Mouse (Mus musculus) urinary bladder, postnatal 10 days (tissue): ENCODE results near the gene Atox1.

Source experiments
- DNase-seq: peaks from one replicate; pipeline ENCODE4 v3.0.0; 2022; ENCODE audit warnings: low spot score

Atox1 gene

DNA sequence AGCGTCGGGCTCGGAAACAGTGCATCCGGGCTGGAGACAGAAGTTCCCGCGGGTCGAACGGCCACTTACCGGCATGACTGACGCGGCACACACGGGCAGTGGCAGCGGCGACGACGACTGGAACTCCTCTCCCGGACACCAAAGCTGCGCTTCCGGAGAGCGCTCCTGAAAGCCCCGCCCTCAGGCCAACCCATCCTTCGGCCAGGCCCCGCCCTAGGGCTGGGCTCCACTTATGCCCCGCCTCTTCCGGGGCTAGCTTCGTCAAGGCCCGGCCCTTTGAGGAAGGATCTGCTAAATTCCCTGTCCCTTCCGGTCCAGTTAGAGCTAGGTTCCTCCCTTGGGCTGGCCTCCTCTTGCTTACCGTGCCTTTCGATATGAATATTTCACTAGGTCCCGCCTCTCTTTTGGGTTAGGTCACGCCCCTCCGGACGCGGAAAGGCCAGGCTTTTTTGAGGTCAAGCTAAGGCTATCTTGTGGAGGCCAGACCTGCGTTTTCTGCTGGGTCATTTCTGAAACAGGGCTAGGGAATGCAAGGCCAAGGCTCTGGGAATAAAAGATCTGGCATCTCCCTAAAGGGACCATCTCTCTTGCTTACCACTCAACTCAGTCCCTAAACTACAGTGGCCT is at the start of gene Atox1:
TSS of gene Atox1 (minus strand) at position 221 of the 627 bp plus-strand sequence.
- peak; percentile 77 for DNase-seq

DNA sequence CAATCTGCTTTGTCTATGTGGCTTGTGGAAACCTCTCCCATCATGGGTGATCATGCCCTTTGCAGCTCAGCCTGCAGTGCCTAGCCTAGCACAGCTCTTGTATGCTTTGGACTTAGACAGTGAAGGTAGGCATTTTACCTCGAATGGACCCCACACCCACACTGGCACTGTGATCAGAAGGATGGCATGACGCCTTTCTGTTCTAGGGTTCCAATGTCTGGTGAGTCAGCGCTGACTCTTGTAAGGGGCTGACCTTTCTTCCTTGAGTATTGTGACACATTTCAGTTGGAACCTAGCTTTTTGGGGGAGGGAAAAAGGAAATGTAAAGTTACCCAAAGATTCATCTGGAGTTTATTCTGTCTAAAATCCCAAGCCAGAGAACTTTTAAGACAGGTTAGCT is 44.4 kb upstream of the Atox1 start:
- DNase-seq, result no peak

DNA sequence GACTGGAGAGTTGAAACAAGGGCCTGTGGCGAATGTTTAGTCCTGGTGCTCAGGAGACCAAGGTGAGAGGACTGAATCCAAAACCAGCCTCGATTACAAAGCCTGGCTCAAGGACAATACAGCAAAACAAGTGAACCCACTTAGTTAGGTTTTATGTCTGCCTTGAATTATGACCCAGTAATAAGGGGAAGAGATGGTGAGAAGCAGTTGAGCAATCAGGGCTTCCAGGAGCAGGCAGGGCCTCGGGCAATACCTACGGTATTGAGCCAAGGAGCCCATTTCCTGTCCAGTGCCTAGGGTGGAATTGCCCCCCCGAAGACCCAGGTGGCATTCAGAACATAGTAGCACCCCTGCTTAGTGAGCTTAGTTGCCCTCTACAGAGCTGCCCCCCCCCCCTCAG is 41.8 kb upstream of the Atox1 start:
- DNase-seq, result no peak

DNA sequence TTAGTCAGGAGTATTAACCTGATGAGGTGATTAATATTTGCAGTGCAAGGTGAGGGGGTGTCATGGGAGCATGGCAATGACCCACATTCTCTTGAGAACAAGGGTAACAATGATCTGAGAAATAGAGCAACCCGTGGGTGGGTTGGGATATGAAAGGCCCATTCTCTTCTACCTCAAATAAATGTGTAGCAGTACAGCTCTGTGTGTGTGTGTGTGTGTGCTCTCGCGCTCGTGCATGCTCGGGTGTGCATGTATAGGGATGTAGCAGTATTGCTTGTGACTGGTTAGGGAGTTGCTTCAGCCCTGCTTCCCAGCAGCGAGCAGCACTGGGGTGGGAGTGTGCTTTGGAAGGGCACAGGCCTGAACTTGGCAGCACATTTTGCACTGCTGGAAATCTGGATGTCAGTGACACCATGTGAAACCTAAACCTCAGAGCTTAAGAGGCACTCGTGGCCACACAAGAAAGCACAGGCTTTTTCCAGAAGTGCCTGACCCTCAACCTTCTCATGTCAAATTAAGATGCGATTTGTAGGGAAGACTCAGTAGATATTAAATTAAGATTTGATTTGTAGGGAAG is 41.0 kb upstream of the Atox1 start:
- DNase-seq, result no peak

DNA sequence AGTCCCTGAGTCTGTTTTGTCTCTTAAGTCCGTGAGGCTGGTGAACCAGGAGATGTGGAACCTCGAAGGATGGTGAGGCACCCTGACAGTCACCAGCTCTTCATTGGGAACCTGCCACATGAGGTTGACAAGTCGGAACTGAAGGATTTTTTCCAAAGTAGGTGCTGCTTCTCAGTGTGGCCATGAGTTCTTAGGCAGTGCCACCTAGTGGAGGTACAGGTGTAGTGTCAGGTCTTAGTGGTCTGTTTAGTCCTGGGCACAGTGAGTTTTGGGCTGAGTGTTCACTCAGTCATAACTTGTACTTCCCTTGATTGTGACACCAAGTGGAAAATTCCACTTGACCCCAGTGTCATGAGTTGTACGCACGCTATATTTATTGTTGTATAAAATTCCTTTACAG is 36.8 kb upstream of the Atox1 start:
- no peak for DNase-seq

DNA sequence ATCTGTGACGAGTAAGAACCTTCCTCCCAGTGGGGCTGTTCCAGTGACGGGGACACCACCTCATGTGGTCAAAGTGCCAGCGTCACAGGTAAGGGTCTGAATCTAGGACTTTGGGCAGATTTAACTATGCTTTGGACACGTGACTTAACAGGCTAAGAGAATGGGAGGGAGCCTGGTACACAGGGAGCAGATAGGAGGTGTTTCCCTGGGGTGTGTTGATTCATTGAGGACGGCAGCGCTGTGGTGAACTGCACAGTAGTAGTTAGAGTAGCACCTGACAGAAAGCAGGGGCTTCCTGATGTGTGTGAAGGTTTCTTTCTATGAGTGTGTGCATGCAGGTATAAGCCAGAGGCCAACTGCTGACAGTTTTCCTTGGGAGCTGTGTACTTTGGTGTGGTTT is 35.1 kb upstream of the Atox1 start:
- no peak for DNase-seq

DNA sequence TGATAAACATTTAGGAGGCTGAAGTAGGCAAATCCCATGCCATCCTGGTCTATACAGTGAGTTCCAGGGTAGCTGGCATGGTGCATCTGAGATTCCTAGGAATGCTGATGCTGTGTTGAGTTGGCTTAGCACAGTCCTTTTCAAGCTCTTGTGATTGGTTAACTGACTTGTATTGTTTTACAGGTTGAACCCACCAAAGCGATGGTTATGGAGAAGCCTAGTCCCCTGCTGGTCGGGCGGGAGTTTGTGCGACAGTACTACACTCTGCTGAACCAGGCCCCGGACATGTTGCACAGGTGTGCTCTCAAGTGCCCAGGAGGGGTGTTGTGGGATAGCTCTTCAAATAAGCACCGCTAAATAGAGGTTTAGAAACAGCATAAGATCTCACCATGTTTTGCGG is 24.4 kb upstream of the Atox1 start:
- DNase-seq, result no peak

DNA sequence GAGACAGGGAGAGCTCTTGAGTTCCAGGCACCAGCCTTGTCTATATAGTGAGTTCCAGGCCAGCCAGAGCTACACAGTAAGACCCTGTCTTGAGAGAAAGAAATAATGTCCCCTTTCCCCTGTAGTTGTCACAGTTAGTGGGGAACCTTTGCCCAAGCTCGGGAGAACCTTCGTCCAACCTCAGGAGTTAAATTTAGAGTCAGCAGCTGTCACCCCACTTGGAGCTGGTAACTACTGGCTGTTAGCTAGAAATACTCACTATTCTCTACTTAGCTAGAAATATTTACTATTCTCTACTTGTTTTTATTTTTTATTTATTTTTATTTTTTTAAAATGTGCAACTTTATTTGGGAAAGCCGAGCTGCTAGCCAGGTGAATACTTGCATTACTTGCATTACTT is 12.2 kb upstream of the Atox1 start:
- no peak for DNase-seq

DNA sequence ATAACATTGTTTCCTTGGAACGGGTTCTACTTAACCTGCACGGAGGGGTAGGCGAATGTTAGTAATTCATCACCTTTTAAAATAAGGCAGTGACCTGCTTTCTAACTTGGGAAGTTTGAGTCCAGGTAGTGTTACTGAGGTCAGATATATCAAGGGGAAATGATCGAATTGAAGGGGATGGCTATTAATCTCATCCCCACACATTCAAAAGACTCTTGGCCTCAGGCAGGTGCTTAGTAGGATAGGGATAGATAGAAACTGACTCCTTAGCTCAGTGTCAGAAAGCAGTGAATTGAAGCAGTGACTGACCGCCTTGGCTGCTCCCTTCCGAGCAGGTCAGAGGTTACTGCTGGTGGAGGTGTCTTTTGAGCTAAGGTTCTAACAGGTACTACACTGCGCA is 10.4 kb upstream of the Atox1 start:
- no peak for DNase-seq

DNA sequence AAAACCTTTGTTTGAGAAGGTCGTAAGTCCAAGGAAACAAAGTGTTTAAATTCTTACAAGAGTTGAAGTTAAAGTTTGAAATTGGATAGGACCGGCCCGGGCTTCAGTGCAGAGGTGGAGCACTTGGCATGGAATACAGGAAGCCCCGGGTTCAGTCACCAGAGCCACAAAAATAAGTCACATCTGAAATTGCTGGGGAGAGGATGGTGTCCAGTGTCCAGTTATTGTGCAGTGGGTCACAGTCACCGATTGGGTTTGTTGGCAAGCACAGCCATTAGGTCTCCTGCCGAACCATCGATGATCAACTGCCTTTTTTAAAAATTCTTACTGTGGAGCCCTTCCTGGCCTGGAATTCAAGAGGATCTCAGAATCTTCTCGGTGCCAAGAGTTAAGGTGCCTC is 9.7 kb upstream of the Atox1 start:
- DNase-seq, result no peak

DNA sequence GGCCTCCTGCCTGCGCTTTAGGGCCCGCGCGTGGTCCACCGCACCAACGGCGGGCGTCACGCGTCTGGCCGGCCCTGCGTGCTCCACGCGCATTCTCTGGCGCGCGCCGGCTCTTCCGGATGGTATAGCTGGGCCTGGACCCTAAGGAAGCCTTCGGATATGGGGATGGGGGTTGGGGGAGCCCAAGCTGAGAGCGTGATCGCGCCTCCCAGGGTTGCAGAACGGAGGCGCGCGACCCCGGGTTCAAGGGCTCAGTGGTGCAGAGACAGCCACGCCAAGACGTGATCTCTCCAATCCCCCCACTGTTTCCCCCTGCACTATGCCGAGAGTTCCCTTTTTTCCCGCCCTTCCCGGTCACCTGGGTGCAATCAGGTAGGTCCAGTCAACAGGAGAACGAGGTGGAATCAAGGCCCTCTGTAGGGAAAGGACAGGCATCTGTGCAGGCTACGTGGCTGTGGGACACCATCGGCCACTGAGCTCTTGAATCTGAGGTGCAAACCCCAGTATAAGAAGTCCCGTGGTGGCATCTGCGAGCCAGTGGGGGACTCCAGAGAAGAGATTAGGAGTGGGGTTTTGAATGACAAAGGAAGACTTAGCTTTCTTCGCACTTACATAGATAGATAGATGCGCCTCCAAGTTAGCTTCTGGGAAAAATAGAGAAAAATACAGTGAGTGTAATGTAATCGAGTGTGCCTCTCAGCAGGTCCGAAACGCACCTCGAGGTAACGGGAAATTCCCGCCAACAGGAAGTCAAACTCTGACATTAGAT is 9.1 kb upstream of the Atox1 start:
- DNase-seq, result no peak

DNA sequence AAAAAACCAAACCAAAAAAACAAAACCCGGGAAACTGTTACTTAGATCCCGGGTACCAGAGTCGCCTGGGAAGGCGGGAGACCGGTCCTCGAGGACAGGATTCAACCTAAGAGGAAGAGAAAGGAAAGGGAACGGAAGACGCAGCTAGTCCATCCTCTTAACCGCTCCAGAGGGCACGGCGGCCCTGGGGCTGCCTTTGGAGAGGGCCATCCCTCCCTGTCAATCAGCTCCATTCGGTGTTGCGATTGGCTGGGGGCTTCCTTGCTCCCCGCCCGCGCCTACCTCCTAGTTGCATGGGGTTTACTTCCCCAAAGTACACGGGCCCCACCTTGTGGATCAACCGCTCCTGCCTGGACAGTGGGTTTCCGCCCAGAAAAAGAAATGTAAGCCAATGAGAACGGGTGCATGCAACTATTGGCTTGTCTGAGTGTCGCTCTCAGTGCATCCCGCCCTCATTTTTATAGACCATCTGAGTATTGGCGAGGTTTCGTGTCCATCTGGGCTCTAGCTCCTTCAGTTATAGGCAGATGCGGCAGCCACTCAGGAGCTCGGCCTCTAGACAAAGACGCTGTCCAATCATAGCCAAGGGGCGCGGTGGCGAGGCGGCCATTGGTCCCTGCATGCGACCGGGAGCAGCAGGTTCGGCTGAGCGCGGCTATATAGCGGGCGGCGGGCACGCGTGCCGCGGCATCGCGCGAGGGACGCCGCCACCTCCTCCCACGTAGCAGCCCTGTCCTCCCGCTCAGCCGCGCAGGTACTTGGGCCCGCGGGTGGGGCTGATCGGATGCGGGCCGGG is 8.2 kb upstream of the Atox1 start, which contains the start of gene G3bp1:
TSS of gene G3bp1 (plus strand) at position 638 of the 796 bp plus-strand sequence.
- DNase-seq, result peak; percentile 97

DNA sequence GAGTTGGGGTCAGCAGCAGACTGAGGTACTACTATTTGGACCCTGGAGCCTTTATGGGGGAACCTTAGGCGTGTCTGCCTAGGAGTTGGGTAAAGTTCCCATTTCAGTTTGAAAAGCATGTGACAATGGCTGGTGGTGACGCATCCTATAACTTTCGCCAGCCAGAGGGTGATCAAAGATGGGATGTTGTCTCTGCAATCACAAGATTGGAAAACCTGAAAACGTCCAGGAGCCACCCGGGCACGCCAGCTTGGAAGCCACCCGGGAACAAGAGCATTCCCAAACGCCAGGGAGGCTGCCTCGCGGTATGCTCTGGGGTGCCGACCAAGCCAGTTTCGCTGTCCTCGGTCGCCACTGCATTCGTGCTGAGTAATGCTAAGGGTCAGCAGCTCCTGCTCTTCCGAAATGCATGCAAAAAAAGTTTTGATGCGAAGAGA is 7.6 kb upstream of the Atox1 start:
- DNase-seq, result no peak

DNA sequence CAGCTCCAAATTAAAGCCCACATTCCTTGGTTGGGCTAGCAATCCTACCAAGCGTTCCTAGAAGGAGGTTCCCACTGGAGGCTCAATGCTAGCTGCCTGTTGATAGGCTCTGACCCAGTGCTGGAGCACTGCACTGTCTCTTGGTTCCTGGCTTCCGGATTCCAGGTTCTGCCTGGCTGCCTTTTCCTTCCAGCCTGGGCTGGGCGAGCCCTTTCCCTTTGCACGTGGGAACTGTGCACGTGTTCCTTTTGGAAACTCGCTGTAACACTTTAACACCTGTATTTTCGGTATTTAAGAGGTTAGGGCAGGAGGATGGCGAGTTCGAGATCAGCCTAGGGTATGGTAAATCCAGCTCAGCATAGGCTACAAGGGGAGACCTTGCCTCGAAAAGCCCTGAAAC is 7.0 kb upstream of the Atox1 start:
- DNase-seq, result no peak

DNA sequence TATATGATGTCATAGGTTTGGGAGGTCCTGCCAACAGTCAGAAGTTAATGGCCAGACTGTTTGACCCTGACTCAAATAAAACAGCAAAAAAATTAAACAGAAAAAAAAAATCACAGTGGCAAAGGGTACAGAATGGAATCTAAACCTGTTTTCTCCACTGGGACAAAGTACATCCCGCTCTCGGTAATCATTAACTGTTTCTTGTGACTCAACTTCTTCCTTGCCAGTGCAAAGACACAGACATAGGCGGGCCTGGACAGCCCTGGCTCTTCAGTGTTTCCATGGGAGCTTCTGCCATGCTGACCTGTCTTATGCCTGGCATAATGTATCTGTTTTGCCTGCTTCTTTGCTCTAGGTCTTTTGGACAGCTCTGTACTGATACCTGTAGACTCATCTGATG is 4.1 kb upstream of the Atox1 start:
- DNase-seq, result no peak

DNA sequence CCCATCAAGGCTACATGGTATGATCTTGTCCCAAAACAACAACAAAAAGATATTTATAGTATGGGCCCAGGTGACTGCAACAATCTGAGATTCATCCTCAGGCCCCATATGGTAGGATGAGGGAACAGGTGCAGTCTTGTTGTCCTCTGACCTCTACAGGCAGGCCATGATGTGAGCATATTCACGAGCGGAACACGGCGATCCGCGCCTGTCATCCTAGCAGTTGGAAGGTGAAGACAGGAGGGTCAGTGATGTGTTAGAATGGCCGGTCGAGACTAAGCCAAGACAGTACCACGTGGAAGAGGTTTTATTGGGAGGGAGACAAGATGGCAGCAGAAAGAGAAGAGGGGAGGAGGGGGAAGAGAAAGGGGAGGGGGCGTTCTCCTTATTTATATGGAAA is 3.7 kb upstream of the Atox1 start:
- no peak for DNase-seq

DNA sequence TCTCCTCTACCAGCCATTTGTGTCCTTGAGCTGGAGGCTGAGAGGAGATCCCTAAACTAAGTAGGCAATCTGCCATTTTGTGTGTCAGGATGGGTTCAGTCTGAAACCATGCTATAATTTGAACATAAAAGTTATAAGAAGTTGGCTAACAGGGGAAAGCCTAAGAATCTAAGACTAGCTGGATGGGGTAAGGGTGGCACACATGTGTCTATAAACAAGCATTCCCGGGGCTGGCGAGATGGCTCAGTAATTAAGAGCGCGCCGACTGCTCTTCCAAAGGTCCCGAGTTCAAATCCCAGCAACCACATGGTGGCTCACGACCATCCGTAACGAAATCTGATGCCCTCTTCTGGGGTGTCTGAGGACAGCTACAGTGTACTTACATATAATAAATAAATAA is 1.1 kb upstream of the Atox1 start:
- DNase-seq, result no peak

DNA sequence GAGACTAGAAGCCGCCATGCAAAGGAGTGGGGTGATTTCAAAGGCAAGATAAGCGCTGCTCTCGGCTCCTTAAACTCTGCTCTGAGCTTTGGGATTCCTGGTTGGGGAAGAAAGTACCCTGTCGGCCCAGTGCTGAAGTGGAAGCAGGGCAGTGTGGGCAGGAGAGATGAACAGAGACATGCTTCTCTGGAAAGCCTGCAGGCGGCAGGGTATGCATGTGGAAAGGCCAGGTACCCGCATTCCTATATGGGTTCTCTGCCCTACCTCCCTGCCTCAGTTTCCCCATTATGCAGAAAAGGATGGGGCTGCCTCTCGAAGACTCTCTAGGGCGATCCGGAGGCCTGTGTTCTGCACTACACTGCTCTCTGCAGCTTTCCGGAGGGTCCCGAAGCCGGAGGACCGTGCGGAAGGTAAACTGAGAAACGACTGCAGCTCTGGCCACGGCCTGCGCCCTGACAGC is 450 bp downstream of the Atox1 start:
- no peak for DNase-seq

DNA sequence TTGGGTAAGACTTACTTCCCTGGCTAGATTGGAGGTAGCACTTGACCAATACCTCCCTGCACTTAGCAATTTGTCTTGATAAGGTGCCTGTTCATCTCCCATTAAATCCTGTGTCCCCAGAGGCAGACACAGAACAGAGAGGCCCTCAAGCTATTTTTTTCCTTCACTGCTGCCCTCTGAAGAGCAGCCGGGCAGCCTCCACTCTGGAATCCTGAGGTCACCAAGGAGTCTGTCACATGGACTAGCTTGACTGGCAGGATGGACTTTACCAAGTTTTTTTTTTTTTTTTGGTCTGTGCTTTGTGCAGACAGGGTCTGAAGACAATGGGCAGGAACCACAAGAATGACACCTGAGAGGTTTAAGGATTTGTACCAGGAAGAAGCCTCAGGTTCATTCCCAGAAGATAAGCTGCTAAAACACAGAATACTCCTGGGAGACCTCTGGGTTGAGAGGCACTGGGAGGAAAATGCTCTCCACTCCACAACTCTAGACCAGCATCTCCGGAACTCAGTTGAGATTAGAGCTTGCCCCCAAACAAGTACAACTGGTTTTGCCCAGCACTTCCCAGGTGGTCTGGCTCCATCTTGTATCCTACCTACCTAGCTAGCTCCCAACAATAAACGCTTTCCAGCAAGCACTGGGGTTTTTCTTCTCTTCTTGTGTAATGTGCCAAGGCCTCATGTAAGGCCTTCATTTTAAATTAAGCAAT is 1.0 kb downstream of the Atox1 start:
- no peak for DNase-seq

DNA sequence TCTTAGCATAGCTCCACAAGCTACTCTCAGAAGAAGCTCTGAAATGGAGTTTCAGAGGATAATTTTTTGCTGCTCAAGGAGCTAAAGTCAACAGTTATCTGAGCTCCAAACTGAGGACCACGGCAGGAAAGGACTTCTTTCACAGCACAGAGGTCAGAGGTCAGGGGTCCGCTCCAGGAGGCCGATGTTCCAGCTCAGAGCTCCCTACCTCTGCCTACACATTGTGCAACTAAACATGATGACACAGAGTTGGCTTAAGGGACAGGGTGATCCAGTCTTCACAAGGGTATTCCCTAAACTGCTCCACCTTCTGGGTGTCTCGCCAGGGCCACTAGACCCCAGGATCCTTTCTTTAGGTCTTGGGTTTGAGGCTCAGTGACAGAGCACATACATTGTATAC is 2.5 kb downstream of the Atox1 start:
- no peak for DNase-seq

DNA sequence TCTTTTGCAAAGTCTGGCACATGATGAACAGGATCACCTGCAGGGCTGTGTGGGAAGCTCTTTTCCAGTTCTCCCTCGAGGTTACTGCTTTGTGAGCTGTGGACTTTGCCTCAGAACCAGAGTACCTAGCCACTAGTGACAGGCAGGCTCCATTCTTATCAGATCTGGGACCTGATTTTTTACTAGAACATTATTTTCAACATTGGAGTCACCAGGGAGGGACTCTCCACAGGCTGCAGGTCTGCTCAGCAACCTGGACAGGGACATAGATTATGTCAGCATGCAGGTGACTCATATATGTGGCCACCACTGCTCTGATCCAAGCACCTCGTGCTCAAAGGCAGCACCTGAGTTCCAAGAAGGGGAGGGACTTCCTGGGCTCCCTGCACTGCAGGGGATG is 5.9 kb downstream of the Atox1 start:
- DNase-seq, result no peak

DNA sequence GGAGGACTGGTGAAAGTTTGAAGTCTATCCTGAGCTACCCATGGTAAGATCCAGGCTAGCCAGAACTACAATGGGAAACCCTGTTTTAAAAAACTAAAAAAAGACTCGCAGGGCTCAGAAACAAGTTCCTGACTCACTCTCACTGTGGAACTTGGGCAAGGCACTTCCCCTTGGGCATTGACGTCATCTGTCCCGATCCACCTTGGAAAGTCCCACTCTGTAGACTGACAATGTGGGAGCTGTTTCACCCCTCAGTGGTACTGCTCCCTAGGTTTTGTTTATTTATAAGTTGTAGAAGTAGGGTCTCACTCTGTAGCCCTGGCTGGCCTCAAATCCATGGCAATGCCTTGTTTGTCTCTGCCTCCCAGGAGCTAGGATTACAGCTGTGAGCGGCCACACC is 7.4 kb downstream of the Atox1 start:
- no peak for DNase-seq
